Mouse (Mus musculus) heart, adult 8-10 months (tissue): Measurements from ENCODE around the gene Etnk2. TPM values are rescaled to one million over a fixed set of nuclear protein-coding genes. Genes with fewer than 3 reads are reported as not detected.

Experiments
- DNase-seq: peaks from one replicate; pipeline ENCODE4 v3.0.0; 2022; ENCODE audit warnings: low spot score
- total RNA-seq, 4 experiments: library from RNA; stranded (reverse); gene quantifications; 2 replicates each; pipeline ENCODE4 v1.2.4; 2022

Etnk2 gene
- total RNA-seq, 4 experiments from 2014 or later: 0.16 to 0.69 (median 0.33) TPM

GRCm38 (mm10) chr1:133351762-133352161 lies 11.6 kb upstream of the Etnk2 start:
- DNase-seq: no peak

- peak; percentile 67 for DNase-seq
Observed at GRCm38 (mm10) chr1:133353371-133353809, 10.0 kb upstream of the Etnk2 start.

- DNase-seq: no peak
Observed at GRCm38 (mm10) chr1:133355469-133355868, 7.9 kb upstream of the Etnk2 start.

GRCm38 (mm10) chr1:133355912-133356311 lies 7.5 kb upstream of the Etnk2 start:
- no peak for DNase-seq

GRCm38 (mm10) chr1:133356330-133356729 lies 7.0 kb upstream of the Etnk2 start:
- no peak for DNase-seq

GRCm38 (mm10) chr1:133361006-133361405 lies 2.4 kb upstream of the Etnk2 start:
- no peak for DNase-seq

- no peak for DNase-seq
Observed at GRCm38 (mm10) chr1:133362103-133362502, 1.3 kb upstream of the Etnk2 start.

- DNase-seq: no peak
Observed at GRCm38 (mm10) chr1:133364022-133364630, 754 bp downstream of the Etnk2 start.

GRCm38 (mm10) chr1:133364890-133365289 lies 1.5 kb downstream of the Etnk2 start:
- DNase-seq: no peak

GRCm38 (mm10) chr1:133366951-133367605 lies 3.7 kb downstream of the Etnk2 start:
- DNase-seq: no peak

- no peak for DNase-seq
Observed at GRCm38 (mm10) chr1:133367606-133368488, 4.5 kb downstream of the Etnk2 start.

- DNase-seq: no peak
Observed at GRCm38 (mm10) chr1:133368644-133369043, 5.3 kb downstream of the Etnk2 start.

- DNase-seq: no peak
Observed at GRCm38 (mm10) chr1:133370352-133370751, 7.0 kb downstream of the Etnk2 start.

- no peak for DNase-seq
Observed at GRCm38 (mm10) chr1:133371431-133371830, 8.1 kb downstream of the Etnk2 start.

GRCm38 (mm10) chr1:133372113-133372512 lies 8.7 kb downstream of the Etnk2 start:
- no peak for DNase-seq

GRCm38 (mm10) chr1:133375696-133376346 lies 12.4 kb downstream of the Etnk2 start:
- no peak for DNase-seq

- DNase-seq: no peak
Observed at GRCm38 (mm10) chr1:133377547-133377946, 14.2 kb downstream of the Etnk2 start.

- DNase-seq: no peak
Observed at GRCm38 (mm10) chr1:133379254-133379985, 16.0 kb downstream of the Etnk2 start.

- no peak for DNase-seq
Observed at GRCm38 (mm10) chr1:133379986-133380320, 16.6 kb downstream of the Etnk2 start.

GRCm38 (mm10) chr1:133380347-133381065 lies 17.1 kb downstream of the Etnk2 start:
- peak; percentile 64 for DNase-seq

GRCm38 (mm10) chr1:133382008-133382407 lies 18.6 kb downstream of the Etnk2 start:
- no peak for DNase-seq
